Mouse (Mus musculus) hindlimb bud, embryonic 11.5 days (tissue): Measurements from ENCODE around the gene Sgpp1.
A peak's percentile ranks its signal among the peaks of the same experiment; 100 is the strongest.
"Not testable (repeated sequence)": the region's sequence is repeated elsewhere in the genome, so short reads cannot be mapped to it uniquely, and the experiment has no call there.

Experiments used
- DNase-seq: peaks from one replicate; pipeline ENCODE4 v3.0.0-alpha.2; 2012; ENCODE audit warnings: low read depth, low spot score; ENCODE audit errors: extremely low spot score

Gene Sgpp1

DNA sequence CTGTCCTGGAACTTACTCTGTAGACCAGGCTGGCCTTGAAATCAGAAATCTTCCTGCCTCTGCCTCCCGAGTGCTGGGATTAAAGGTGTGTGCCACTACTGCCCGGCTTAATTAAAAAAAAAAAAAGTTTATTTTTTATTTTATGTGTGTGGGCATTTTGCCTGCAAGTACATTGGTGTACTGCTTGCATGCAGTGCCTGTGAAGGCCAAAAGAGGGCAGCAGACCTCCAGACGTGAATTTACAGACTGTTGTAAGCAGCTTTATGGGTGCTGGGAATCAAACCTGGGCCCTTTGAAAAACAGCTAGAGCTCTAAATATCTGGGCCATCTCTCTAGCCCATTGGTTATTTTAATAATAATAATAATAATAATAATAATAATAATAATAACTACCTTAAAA lies 36.8 kb downstream of the Sgpp1 start:
- DNase-seq = no peak

DNA sequence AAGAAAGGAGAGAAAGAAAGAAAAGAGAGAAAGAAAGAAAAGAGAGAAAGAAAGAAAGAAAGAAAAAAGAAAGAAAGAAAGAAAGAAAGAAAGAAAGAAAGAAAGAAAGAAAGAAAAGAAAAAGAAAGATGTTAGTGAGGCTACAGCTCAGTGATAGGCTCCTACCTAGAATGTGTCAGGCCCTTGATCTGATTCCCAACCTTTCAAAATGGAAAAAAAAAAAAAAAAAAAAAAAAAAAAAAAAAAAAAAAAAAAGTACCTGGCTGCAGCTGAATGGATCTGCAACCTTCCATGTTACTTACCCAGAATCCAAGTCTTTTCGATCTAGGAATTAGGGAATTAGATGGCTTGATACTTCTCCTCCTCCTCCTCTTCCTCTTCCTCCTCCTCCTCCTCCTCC lies 39.7 kb downstream of the Sgpp1 start:
- not testable (repeated sequence) for DNase-seq

DNA sequence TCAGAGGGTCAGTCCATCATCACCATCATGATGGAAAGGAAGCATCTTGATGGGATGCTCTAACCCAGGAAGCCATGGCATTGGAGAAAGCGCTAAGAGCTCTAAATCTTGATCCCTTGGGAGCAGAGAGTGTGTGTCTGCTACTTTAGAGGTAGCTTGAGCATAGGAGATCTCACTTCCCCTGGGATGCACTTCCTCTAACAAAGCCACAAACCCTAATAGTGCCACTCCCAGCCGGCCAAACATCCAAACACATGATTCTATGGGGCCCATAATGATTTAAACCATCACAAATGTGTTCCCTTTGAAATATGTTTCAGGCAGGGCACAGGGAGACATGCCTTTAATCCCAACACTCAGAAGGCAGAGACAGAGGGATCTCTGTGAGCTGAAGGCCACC lies 46.5 kb downstream of the Sgpp1 start:
- DNase-seq = no peak

DNA sequence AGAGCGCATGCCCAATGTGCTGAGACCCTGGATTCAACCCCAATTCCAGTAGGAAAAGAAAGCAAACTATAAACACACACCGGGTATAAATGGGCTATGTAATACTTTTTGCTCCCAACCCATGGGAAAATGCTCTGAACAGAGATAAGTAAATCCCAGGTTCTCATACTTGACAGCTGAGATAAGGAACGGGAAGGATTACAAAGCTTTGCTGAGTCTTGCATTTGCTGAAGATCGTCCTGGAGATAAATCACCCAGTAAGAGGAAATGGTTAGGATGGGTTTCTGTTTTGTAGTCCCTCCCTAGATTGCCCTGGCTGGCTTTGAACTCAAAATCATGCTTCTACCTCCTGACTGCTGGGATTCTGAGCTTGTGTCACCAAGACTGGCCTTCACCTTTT lies 48.2 kb downstream of the Sgpp1 start:
- no peak for DNase-seq

DNA sequence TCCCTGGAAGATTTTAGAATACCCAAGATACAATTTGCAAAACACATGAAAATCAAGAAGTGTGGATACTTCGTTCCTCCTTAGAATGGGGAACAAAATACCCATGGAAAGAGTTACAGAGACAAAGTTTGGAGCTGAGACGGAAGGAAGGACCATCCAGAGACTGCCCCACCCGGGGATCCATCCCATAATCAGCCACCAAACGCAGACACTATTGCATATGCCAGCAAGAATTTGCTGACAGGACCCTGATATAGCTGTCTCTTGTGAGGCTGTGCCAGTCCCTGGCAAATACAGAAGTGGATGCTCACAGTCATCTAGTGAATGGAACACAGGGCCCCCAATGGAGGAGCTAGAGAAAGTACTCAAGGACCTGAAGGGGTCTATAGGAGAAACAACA lies 51.5 kb downstream of the Sgpp1 start:
- DNase-seq = not testable (repeated sequence)

DNA sequence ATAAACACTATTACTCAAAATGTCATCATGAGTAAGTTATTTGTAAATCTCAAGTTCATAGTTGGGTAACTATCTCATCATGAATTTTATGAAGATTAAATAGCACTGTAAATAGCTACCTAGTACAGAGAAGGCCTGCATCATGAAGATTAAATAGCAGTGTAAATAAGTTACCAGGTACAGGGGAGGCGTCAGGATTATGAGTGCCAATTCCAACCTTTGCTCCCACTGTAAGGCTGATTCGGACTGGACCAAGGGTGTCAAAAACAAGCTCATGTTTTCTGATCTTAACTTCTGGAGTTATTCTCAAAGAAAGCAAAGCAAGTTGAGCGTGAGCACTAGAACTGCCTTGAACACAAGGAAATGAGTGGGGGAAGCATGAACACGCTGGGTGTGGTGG lies 51.9 kb downstream of the Sgpp1 start:
- DNase-seq = no peak

DNA sequence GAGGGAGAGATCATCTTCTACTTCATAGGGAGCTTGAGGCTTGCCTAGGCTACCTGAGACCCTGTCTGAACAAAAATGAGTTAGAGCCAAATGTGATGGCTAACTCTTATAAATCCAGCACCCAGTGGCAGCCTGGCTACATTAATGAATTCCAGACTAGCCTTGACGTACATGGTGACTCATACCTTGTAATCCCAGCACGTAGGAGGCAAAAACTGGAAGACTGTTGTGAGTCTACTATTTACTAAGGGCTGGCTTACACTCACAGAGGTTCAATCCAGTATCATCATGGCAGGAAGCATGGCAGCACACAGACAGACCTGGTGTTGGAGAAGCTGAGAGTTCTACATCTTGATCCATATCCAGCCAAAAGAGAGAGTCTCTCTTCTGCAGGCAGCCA lies 52.7 kb downstream of the Sgpp1 start:
- no peak for DNase-seq

DNA sequence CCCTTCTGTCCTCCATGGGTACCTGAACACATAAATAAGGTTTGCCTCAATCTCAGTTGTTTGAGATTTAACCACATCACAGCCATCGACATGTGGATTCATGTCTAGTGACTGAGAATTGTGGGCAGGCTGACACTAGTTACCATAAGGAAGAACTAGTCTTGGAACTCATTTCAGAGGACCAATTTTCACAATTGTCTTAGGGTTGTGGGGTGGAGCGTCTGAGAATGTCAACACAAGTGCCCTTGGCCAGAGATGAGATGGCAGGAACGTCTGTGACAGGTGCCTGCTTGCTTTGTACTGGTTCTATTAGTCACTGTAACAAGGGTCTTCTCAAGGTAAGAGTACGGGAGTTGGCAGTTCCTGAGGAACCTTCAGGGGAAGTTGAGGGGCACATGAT lies 54.4 kb downstream of the Sgpp1 start:
- no peak for DNase-seq

DNA sequence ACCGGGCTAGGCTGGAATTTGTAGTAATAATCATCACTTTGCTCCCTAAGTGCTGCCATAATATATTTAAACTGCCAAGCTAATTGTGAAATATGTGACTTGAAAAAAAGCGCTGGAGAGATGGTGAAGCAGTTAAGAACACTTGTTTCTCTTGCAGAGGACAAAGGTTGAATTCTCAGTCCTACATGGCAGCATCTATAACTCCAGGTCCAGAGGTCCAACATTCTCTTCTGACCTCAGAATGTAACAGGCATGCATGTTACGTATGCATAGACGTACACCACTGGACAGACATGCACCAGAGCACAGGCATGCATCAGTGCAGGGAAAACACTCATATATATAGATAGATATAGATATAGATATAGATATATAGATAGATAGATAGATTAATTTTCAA lies 57.1 kb downstream of the Sgpp1 start:
- DNase-seq = no peak

DNA sequence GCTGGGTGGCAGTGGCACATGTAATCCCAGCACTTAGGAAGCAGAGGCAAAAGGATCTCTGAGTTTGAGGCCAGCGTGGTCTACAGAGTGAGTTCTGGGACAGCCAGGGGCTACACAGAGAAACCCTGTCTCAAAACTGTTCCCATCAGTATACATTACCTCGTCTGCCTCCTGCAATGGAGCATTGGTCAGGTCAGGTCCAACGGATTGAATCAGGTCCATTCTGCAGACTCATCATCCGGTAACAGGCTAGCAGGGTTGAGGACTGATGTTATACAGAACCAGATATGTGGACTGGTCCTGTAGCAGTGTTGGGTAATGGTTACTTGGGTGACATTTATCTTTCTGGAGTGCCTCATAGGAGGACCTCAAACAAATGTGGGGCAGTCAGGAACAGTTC lies 62.9 kb downstream of the Sgpp1 start:
- DNase-seq = no peak

DNA sequence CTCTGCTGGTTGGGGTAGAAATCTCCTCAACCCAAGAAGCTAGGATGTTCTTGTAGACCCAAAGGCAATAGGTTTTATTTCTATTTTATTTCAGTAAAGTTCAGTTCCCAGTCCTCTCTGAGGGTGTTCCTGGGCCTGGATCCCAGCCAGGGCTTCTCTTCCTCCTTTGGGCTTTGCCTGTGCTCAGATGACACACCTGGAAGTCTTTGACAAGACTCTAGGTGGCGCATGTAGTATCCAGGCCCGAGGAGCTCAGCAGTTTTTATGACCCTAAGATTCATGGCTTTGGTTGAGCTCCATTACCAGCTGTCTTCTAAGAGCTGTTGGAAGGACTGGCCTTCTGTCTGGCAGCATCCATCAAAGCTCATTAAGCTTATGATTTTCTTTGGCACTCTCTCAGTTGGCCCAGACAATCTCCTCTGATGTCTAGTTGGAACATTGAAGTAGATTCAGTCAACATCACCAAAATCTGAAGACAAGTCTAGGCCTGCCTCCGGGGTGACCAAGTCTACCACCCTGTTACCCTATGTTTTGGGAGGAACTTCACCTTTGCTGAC lies 63.7 kb downstream of the Sgpp1 start:
- no peak for DNase-seq

DNA sequence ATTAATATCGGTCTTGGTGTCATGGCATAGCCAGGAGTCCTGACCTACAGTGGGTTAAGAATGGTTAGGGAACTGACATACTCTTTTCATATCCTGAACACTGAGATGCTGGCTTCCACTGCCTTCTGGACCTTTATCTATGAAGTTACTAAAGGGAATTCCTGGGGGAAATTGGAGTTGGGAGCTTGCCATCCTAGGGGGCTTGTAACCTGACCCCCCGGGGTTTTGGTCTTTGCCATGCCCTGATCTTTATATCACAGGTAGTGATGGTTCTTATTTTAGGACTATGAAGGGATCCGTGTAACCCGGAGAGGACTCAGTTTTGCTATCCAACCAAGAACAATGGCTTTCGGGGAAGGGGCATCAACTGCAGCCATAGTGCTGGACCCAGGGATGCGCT lies 64.9 kb downstream of the Sgpp1 start:
- DNase-seq = no peak

DNA sequence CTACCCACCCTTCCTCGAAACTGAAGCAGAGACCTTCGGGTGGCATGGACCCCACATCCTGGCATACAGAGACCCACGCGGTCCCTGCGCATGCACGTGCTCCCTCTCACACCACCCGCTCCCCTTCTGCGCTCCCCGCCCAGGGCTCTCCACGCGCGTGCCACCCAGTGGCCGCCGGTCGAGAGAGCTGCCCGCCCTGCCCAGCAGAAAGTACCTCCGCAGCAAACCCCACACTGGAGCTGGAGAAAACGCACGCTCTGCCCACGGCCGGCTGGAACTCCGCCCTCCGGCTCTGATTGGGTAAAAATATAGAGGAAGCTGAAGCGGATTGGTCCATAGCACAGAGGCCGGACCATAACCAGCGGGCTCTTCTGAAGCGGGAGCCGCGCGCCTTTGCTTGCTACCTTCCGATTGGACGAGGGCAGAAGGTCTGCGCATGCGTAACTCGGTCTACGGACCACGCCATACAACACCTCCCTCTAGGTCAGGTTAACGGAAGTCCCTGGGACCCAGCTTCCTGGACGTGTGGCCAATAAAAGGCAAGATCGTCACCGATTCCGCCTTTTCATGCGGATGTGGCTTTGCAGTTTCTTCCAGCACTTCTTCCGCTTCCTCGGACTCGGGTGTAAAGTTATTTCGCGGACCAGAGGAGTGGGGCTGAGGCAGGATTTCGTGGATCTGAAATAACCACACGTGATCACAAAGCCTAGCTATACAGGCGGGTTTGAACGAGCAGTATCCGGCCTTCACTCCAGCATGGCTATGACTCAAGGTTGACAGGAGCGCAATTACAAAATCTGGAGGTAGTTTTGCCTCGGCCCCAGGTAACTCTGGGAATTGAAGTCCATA lies 66.0 kb downstream of the Sgpp1 start, which contains the start of gene Wdr89:
Wdr89 (minus strand) TSS at position 280 of the 849 bp plus-strand sequence.
- DNase-seq = peak; percentile 100

DNA sequence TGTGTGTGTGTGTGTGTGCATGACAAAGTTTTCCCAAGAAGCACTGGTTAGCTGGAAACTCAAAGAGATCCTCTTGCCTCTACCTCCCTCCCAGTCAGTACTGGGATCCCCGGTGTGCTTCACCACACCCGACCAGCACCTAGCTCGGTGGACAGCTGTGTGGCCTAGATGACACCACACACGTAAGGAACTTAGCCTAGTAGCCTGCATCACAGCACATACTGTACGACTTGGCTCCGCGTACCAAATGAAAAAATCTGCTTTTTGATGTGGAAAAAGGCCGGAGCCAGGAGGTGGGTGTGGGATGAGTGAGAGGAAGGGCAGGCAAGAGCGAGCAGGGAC lies 66.6 kb downstream of the Sgpp1 start:
- no peak for DNase-seq

DNA sequence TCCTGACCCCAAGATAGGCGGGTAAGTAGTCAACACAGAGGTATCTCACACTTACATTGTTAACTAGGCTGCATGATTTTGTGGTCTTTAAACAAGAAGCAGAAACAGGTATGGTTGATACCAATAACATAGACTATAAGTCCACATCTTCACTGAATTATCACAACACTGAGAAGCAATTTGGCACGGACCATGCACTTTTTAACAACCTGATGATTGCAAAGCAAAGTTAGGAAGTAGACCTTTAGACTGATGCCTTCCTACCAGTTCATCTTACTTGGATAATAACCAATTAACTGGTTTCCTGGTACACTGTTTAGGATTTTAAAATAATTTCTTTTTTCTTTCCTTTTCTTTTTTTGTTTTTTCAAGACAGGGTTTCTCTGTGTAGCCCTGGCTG lies 67.3 kb downstream of the Sgpp1 start:
- no peak for DNase-seq

DNA sequence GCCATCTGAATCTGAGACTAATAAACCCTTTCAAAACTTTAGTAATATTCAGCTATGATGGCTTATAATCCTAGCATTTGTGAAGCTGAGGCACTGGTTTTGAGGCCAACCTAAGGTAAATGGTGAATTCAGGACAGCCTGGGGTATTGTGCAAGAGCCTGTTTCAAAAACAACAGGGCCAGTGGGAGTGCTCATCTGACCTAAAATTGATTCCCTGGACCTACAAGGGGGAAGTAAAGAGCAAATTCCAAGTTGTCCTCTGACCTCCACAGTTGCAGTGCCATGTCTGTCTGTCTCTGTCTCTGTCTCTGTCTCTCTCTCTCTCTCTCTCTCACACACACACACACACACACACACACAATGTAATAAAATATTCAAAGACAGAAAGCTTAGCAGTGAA lies 68.6 kb downstream of the Sgpp1 start:
- DNase-seq = no peak

DNA sequence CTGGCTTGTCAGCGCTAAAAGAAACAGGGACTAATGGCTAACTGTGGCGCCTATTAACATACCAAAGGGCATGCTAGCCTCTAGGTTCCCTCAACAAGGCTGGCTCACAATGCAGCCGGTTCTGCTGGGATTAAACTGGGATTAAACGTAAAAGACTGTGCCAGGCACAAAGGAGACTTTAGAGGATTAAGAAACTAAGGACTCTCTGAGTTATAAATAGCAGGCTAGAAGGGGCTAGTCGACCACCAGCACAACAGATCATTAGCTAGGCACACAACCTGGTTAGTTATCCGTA lies 71.1 kb downstream of the Sgpp1 start:
- DNase-seq = no peak
